11 mouse cellular contexts compared by ENCODE assay signal in the genomic region with DNA sequence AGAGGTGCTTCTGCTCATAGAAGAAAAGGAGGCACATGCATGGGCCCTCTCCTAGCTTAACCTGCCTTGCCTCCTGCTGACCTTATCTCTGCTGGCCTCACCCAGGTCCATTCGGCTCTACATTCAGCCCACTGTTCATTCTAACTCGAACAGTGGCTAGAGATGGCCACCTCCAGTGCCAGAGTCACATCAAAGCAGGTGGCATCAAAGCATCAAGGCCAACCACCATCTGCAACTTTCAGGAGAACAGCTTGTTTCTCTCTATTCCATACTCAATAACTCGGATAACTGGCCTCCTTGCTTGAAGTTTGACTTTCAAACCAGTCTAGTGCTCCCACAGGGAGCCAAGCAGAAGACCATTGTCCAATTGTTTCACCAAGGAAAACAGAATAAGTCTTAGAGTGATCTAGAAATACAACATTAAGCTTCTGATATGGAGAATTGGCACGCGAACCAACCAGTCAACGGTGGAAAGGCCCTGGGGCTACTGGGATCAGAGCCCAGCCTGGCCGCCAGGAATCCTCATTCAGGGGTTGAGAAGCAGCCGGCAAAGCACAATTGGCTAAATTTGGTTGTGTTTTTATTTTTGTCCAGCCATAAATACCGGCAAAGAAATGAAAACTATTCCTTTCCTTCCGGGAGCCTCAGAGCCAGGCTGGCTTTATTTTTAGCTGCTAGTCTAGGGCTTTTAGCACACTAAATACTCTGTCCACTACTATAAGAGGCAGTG.
DNase-seq lines count a peak whose midpoint lies in the region; ATAC-seq and TF ChIP-seq lines count a peak whose summit lies in the region.
"Had no signal": no experiment of that assay in that cellular context is flagged by ENCODE, and none has a peak within 500 bp of the region (broad histone marks: within the 10 kb centered on the region; RNA-seq: fewer than 3 reads in every experiment).

No protein-coding gene starts in this region.

- H3K4me3 ChIP-seq in testis, adult 2 months (ENCODE audit: control insufficient read depth, low read depth, low read length) = peak overlapping the region; percentile 53
- no peak overlapping the region for H3K4me3 ChIP-seq in heart, embryonic 14.5 days (ENCODE audit: control insufficient read depth in 1 of 2, insufficient read depth in 1 of 2, low read depth in 1 of 2, low read length in 2 of 2)
- H3K4me3 ChIP-seq in forebrain, embryonic 15.5 days = no peak overlapping the region
- H3K4me3 ChIP-seq: embryonic facial prominence, embryonic 15.5 days; liver, embryonic 15.5 days; neural tube, embryonic 12.5 days had no signal

- no peak overlapping the region for H3K4me2 ChIP-seq in heart, embryonic 14.5 days (ENCODE audit: low read length)
- H3K4me2 ChIP-seq in forebrain, embryonic 15.5 days (replicated peaks) = no peak overlapping the region
- H3K4me2 ChIP-seq: embryonic facial prominence, embryonic 15.5 days; liver, embryonic 15.5 days; neural tube, embryonic 12.5 days had no signal

- DNase-seq in testis, postnatal 14 days (ENCODE audit: low spot score) = no peak
- DNase-seq in cerebellum, adult 9-11 months = peak; percentile 87
- no peak for DNase-seq in right cerebral cortex, postnatal 36 days (ENCODE audit: low spot score in 2 of 2)

- no peaks in the 10 kb centered on the region for H3K4me1 ChIP-seq in testis, adult 2 months (ENCODE audit: control insufficient read depth, insufficient read depth, low read length)
- H3K4me1 ChIP-seq in heart, embryonic 14.5 days (ENCODE audit: control insufficient read depth in 2 of 2, insufficient read depth in 2 of 2, low read length in 2 of 2) = peaks cover 7 to 9% of the 10 kb centered on the region in 2 experiments
- H3K4me1 ChIP-seq in forebrain, embryonic 15.5 days = no peaks in the 10 kb centered on the region
- H3K4me1 ChIP-seq: liver, embryonic 15.5 days; neural tube, embryonic 12.5 days had no signal

- no peak for ATAC-seq in heart, embryonic 14.5 days (ENCODE audit: insufficient number of reproducible peaks, insufficient read depth, low FRiP score, low read depth)
- no peak for ATAC-seq in activated CD4-positive, CD25-positive, alpha-beta regulatory T cell, adult 4 months
- ATAC-seq in forebrain, embryonic 15.5 days (replicated peaks) = no peak
- ATAC-seq: inflammation-experienced regulatory T-cells, adult 6 months had no signal

- TF ChIP-seq POLR2A in testis, adult 2 months (IDR thresholded peaks at IDR 0.05; ENCODE audit: control insufficient read depth, low read depth, low read length) = no peak

- H3K27me3 ChIP-seq in testis, adult 2 months (ENCODE audit: control insufficient read depth, insufficient read depth, low read length) = no peaks in the 10 kb centered on the region
- H3K27me3 ChIP-seq in heart, embryonic 14.5 days (ENCODE audit: control insufficient read depth, insufficient read depth, low read length) = no peaks in the 10 kb centered on the region
- no peaks in the 10 kb centered on the region for H3K27me3 ChIP-seq in forebrain, embryonic 15.5 days
- H3K27me3 ChIP-seq: embryonic facial prominence, embryonic 15.5 days; liver, embryonic 15.5 days; neural tube, embryonic 12.5 days had no signal

- 54% methylated on average over 10 of the region's 10 CpGs for WGBS in heart, embryonic 14.5 days
- WGBS in forebrain, embryonic 15.5 days = 64% methylated on average over 10 of the region's 10 CpGs

- H3K9me3 ChIP-seq in heart, embryonic 14.5 days (ENCODE audit: control insufficient read depth, low read length) = no peaks in the 10 kb centered on the region
- no peaks in the 10 kb centered on the region for H3K9me3 ChIP-seq in forebrain, embryonic 15.5 days
- H3K9me3 ChIP-seq: embryonic facial prominence, embryonic 15.5 days; liver, embryonic 15.5 days; neural tube, embryonic 12.5 days had no signal

- TF ChIP-seq CTCF in testis, adult 2 months (IDR thresholded peaks at IDR 0.05; ENCODE audit: control insufficient read depth, insufficient read depth, insufficient replicate concordance, low read depth, low read length) = no peak

- H3K36me3 ChIP-seq in testis, adult 2 months (ENCODE audit: control insufficient read depth, insufficient read depth, low read length) = no peaks in the 10 kb centered on the region
- H3K36me3 ChIP-seq in heart, embryonic 14.5 days (ENCODE audit: control insufficient read depth, insufficient read depth, low read length) = no peaks in the 10 kb centered on the region
- no peaks in the 10 kb centered on the region for H3K36me3 ChIP-seq in forebrain, embryonic 15.5 days
- H3K36me3 ChIP-seq: embryonic facial prominence, embryonic 15.5 days; liver, embryonic 15.5 days; neural tube, embryonic 12.5 days had no signal

- H3K27ac ChIP-seq in testis, adult 2 months (ENCODE audit: control insufficient read depth, insufficient read depth, low read depth, low read length) = peak overlapping the region; percentile 40
- peak overlapping the region; percentile 2 to 53; a peak in 2 of 4 replicates for H3K27ac ChIP-seq in heart, embryonic 14.5 days (replicated peaks in 1 of 2; ENCODE audit: control insufficient read depth in 1 of 2, insufficient read depth in 1 of 2, low read depth in 2 of 2, low read length in 2 of 2)
- no peak overlapping the region for H3K27ac ChIP-seq in forebrain, embryonic 15.5 days (replicated peaks)
- H3K27ac ChIP-seq: liver, embryonic 15.5 days; neural tube, embryonic 12.5 days had no signal

- no peak overlapping the region for H3K9ac ChIP-seq in heart, embryonic 14.5 days (ENCODE audit: low read length)
- no peak overlapping the region for H3K9ac ChIP-seq in forebrain, embryonic 15.5 days (replicated peaks)
- H3K9ac ChIP-seq: embryonic facial prominence, embryonic 15.5 days; liver, embryonic 15.5 days; neural tube, embryonic 12.5 days had no signal
